27 mouse cellular contexts compared by ENCODE assay signal in the genomic region with DNA sequence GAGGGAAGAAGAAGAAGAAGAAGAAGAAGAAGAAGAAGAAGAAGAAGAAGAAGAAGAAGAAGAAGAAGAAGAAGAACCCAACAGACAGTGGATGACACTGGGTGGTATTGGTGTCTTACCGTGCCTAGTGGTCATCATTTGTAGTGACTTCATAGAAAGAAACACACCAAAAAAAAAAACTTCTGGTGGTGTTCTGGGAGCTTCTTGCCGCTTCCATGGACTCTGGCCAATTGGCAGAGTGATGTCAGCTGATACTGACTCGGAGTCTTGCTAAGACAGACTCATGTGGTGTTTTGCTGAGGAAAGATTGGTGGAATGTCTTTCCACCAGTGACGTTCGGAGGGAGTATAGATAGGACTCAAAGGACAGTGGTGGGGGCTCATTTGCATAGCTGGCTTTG.
"Had no signal": no experiment of that assay in that cellular context is flagged by ENCODE, and none has a peak within 500 bp of the region (broad histone marks: within the 10 kb centered on the region; RNA-seq: fewer than 3 reads in every experiment).

No protein-coding gene starts in this region.

- H3K27me3 ChIP-seq: embryonic facial prominence, embryonic 12.5 days; embryonic facial prominence, embryonic 13.5 days; embryonic facial prominence, embryonic 15.5 days; forebrain, embryonic 12.5 days; forebrain, embryonic 13.5 days; forebrain, embryonic 15.5 days had no signal

- H3K27ac ChIP-seq: embryonic facial prominence, embryonic 10.5 days; embryonic facial prominence, embryonic 12.5 days; embryonic facial prominence, embryonic 13.5 days; embryonic facial prominence, embryonic 15.5 days; forebrain, embryonic 10.5 days; forebrain, embryonic 12.5 days; forebrain, embryonic 13.5 days; forebrain, embryonic 15.5 days; gastrocnemius, adult 2 months; heart, adult 2 months had no signal

- H3K9ac ChIP-seq: embryonic facial prominence, embryonic 12.5 days; embryonic facial prominence, embryonic 13.5 days; embryonic facial prominence, embryonic 15.5 days; forebrain, embryonic 12.5 days; forebrain, embryonic 13.5 days; forebrain, embryonic 15.5 days; forebrain, postnatal 0 days had no signal

- ATAC-seq: forebrain, embryonic 13.5 days; forebrain, embryonic 14.5 days; forebrain, embryonic 15.5 days; forebrain, embryonic 16.5 days; forebrain, postnatal 0 days had no signal

- H3K36me3 ChIP-seq: embryonic facial prominence, embryonic 10.5 days; embryonic facial prominence, embryonic 12.5 days; embryonic facial prominence, embryonic 13.5 days; embryonic facial prominence, embryonic 15.5 days; forebrain, embryonic 10.5 days; forebrain, embryonic 12.5 days; forebrain, embryonic 15.5 days had no signal

- H3K4me3 ChIP-seq: embryonic facial prominence, embryonic 10.5 days; embryonic facial prominence, embryonic 12.5 days; embryonic facial prominence, embryonic 13.5 days; embryonic facial prominence, embryonic 15.5 days; erythroblast, embryonic 14.5 days; forebrain, embryonic 10.5 days; forebrain, embryonic 12.5 days; forebrain, embryonic 13.5 days; forebrain, embryonic 15.5 days; gastrocnemius, adult 2 months; heart, adult 2 months had no signal

- H3K4me2 ChIP-seq: embryonic facial prominence, embryonic 12.5 days; embryonic facial prominence, embryonic 13.5 days; embryonic facial prominence, embryonic 15.5 days; forebrain, embryonic 12.5 days; forebrain, embryonic 13.5 days; forebrain, embryonic 15.5 days had no signal

- DNase-seq: cerebellum, adult 8-10 months; cerebellum, adult 9-10 months; cerebellum, adult 9-11 months; cerebellum, postnatal 14 days; cerebellum, postnatal 25 days; cerebellum, postnatal 36 days; embryo, embryonic 11 days; forebrain, postnatal 0 days; gastrocnemius, adult 2 months; gastrocnemius, postnatal 10 days; gastrocnemius, postnatal 14 days; gastrocnemius, postnatal 25 days; gastrocnemius, postnatal 36 days; heart, adult 11 months; heart, adult 18-20 months; heart, adult 2 months had no signal

- H3K9me3 ChIP-seq: embryonic facial prominence, embryonic 10.5 days; embryonic facial prominence, embryonic 12.5 days; embryonic facial prominence, embryonic 13.5 days; embryonic facial prominence, embryonic 15.5 days; forebrain, embryonic 10.5 days; forebrain, embryonic 12.5 days; forebrain, embryonic 13.5 days; forebrain, embryonic 15.5 days had no signal

- H3K4me1 ChIP-seq: embryonic facial prominence, embryonic 10.5 days; embryonic facial prominence, embryonic 12.5 days; embryonic facial prominence, embryonic 13.5 days; embryonic facial prominence, embryonic 15.5 days; forebrain, embryonic 10.5 days; forebrain, embryonic 12.5 days; forebrain, embryonic 13.5 days; forebrain, embryonic 15.5 days had no signal
